Mouse (Mus musculus): ENCODE results near the gene Prr36.

GRCm38 (mm10) chr8:4252116-4252760 is 35.0 kb upstream of the Prr36 start:
- no peak for TF ChIP-seq POLR2A (IDR thresholded peaks at IDR 0.05; ENCODE audit: insufficient read depth, low read length)
- no peak for TF ChIP-seq CTCF (IDR thresholded peaks at IDR 0.05; ENCODE audit: low read depth, low read length)
- TF ChIP-seq EP300 (IDR thresholded peaks at IDR 0.05; ENCODE audit: insufficient read depth, low read depth, low read length), result no peak
